Mouse (Mus musculus) limb, embryonic 11.5 days (tissue): Measurements from ENCODE around the gene Anxa6. TPM values are rescaled to one million over a fixed set of nuclear protein-coding genes. Genes with fewer than 3 reads are reported as not detected.

Experiments used
- ATAC-seq: fragments of 200-750 bp; cut with Nextera tagmentation; 2 replicates; pipeline ENCODE4 v1.8.0; 2017; ENCODE audit warnings: low read depth; ENCODE audit not compliant: insufficient number of reproducible peaks, low FRiP score, low TSS enrichment
- DNase-seq: peaks from one replicate; pipeline ENCODE4 v3.0.0-alpha.2; 2015; ENCODE audit warnings: low spot score
- H3K27ac ChIP-seq: fragments of 300-500 bp; sonication (generic); replicated peaks from 2 replicates; pipeline ENCODE4 v1.5.1; 2014; ENCODE audit warnings: low read depth, mild to moderate bottlenecking, low read length
- H3K27me3 ChIP-seq: fragments of 300-500 bp; sonication (generic); 2 replicates; pipeline ENCODE4 v1.6.1; 2014; ENCODE audit warnings: mild to moderate bottlenecking, low read length, mixed read lengths; ENCODE audit not compliant: control insufficient read depth, insufficient read depth
- H3K36me3 ChIP-seq: fragments of 300-500 bp; sonication (generic); 2 replicates; pipeline ENCODE4 v1.6.1; 2014; ENCODE audit warnings: mild to moderate bottlenecking, low read length, moderate library complexity, mixed read lengths; ENCODE audit not compliant: control insufficient read depth, insufficient read depth
- H3K4me1 ChIP-seq: fragments of 300-500 bp; sonication (generic); 2 replicates; pipeline ENCODE4 v1.6.1; 2014; ENCODE audit warnings: low read length, mixed read lengths; ENCODE audit not compliant: control insufficient read depth, insufficient read depth
- H3K4me2 ChIP-seq: fragments of 300-500 bp; sonication (generic); 2 replicates; pipeline ENCODE4 v1.6.1; 2014; ENCODE audit warnings: low read depth, mild to moderate bottlenecking, moderate library complexity; ENCODE audit not compliant: severe bottlenecking
- H3K4me3 ChIP-seq: fragments of 300-500 bp; sonication (generic); 2 replicates; pipeline ENCODE4 v1.5.1; 2014; ENCODE audit warnings: low read depth, low read length
- H3K9ac ChIP-seq: fragments of 300-500 bp; sonication (generic); 2 replicates; pipeline ENCODE4 v1.6.1; 2014; ENCODE audit warnings: mild to moderate bottlenecking, low read length
- H3K9me3 ChIP-seq: fragments of 300-500 bp; sonication (generic); 2 replicates; pipeline ENCODE4 v1.6.1; 2016; ENCODE audit warnings: low read length; ENCODE audit not compliant: control insufficient read depth
- WGBS: fragments of 180-500 bp; shearing (Covaris S2); extraction: QIAGEN DNeasy Blood & Tissue Kit; methylation state at CpG from one replicate; pipeline ENCODE4 v1.1.7; 2014; 5-methylcytosine and 5-hydroxymethylcytosine counted together
- polyA plus RNA-seq: library from polyadenylated mRNA; unstranded; fragments of >200 nt; fragmentation: Nextera tagmentation; extraction: Ambion mirVana; gene quantifications from 2 replicates; pipeline ENCODE4 v1.2.1, GENCODE M21; 2014

Gene Anxa6
- polyA plus RNA-seq, 1 experiment from 2014 or later, result 93.9 TPM

DNA sequence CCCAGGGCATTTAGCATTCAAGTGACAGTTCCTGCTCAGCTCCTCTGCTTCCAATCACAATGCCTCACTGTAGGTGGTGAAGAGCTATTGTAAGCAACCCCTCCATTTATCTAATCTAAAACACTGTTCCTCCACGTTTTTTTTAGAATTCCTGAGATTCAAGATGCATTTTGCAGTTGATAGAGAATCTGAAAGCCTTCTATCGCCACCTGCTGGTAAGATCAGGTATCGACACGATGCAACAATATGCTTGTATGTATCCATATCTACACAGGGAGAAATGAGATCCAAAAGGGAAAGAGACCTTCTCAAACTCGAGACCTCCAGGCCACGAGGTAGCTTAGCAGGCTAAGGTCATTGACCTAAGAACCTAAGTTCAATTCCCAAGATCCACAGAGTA lies 49.2 kb downstream of the Anxa6 start:
- H3K27me3 ChIP-seq, result no peaks in the 10 kb centered on the region
- peaks cover 6% of the 10 kb centered on the region; the same call in 1 of the 2 replicates for H3K36me3 ChIP-seq
- H3K4me2 ChIP-seq, result no peak overlapping the region
- H3K9ac ChIP-seq, result no peak overlapping the region
- ATAC-seq (no peak), DNase-seq (peak; percentile 89)
- no peaks in the 10 kb centered on the region for H3K9me3 ChIP-seq
- WGBS, result 3% methylated on average over 6 of the region's 6 CpGs
- no peaks in the 10 kb centered on the region for H3K4me1 ChIP-seq
- H3K4me3 ChIP-seq, result no peak overlapping the region
- H3K27ac ChIP-seq, result no peak overlapping the region

DNA sequence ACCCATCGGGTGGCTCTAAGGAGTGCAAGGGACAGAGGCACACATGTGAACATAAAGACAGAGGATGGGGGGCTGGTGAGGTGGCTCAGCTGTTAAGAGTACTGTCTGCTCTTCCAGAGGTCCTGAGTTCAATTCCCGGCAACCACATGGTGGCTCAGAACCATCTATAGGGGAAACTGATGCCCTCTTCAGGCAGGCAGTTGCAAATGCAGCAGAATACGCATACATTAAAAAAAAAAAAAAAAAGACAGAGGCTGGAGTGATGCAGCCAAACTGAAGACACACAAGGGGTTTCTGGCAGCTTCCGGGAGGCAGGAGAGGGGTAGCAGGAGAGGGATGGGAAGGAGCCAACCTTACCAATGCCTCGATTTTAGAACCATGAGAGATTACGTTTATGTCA lies 50.7 kb downstream of the Anxa6 start:
- H3K27me3 ChIP-seq, result no peaks in the 10 kb centered on the region
- H3K4me2 ChIP-seq, result no peak overlapping the region
- H3K9ac ChIP-seq, result no peak overlapping the region
- DNase-seq (no peak), ATAC-seq (no peak)
- WGBS, result 91% methylated on average over 6 of the region's 6 CpGs
- H3K27ac ChIP-seq, result no peak overlapping the region
- H3K4me1 ChIP-seq, result no peaks in the 10 kb centered on the region
- H3K9me3 ChIP-seq, result no peaks in the 10 kb centered on the region
- H3K36me3 ChIP-seq, result peaks cover 6% of the 10 kb centered on the region; the same call in 1 of the 2 replicates
- no peak overlapping the region for H3K4me3 ChIP-seq

DNA sequence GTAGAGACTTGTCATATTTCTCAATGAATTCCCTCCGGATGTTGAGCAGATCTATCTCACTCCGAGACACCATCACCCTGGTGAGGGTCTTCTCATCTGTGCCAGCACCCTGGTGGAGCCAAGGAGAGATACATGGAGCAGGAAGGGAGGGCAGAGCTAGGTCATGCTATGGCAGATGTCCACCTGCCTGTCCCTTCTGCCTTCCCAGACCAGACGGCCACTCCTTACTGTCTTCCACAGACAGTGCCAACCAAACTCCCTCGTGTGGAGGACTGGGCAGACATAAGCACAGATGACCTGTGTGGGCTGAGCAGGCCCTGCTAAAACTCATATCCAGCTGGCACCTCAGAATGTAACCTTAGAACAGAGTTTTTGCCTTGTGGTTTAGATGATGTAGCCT lies 51.6 kb downstream of the Anxa6 start:
- H3K36me3 ChIP-seq, result peaks cover 6% of the 10 kb centered on the region; the same call in 1 of the 2 replicates

DNA sequence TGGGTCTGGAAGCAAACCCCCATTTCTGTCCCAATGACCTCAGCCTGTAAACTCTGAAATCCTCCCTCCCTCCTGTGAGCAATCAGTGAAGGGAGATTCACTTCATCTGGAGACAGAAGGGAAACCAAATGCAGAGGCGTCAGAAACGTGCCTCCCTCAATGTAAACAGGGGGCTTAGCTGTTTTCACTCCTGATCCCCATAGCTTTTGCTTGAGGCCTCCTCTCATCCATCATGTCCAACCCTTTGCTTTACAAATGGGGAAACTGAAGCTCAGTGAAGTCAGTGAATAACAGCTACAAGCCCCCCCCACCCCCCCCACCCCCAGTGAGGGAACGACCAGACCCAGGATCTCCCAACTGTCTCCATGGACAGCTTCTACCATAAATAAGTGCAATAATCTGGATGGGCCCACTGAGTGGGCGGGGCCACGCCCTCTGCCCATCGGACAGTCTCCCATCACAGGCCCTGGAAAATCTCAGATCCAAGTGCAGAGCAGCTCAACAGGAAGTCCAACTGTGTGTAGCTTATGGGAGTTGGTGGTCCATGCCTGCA lies 55.8 kb downstream of the Anxa6 start:
- peaks cover 6% of the 10 kb centered on the region; the same call in 1 of the 2 replicates for H3K36me3 ChIP-seq
- WGBS, result 37% methylated on average over 6 of the region's 6 CpGs
- ATAC-seq, result no peak
- no peak overlapping the region for H3K9ac ChIP-seq
- no peak overlapping the region for H3K4me3 ChIP-seq
- 0 out of 2 replicates have a peak, but pooled peaks cover 4% of the 10 kb centered on the region for H3K4me1 ChIP-seq
- H3K4me2 ChIP-seq, result no peak overlapping the region
- H3K27me3 ChIP-seq, result no peaks in the 10 kb centered on the region
- DNase-seq, result no peak
- no peak overlapping the region for H3K27ac ChIP-seq
- no peaks in the 10 kb centered on the region for H3K9me3 ChIP-seq

More for the DNA sequence above, 51.6 kb downstream of the Anxa6 start:
- 91% methylated on average over 4 of the region's 4 CpGs for WGBS
- Histone ChIP-seq H3K4me3 (no peak overlapping the region), H3K4me2 (no peak overlapping the region), H3K4me1 (no peaks in the 10 kb centered on the region), H3K27me3 (no peaks in the 10 kb centered on the region), H3K27ac (no peak overlapping the region), H3K9ac (no peak overlapping the region), H3K9me3 (no peaks in the 10 kb centered on the region)
- DNase-seq (no peak), ATAC-seq (no peak)

DNA sequence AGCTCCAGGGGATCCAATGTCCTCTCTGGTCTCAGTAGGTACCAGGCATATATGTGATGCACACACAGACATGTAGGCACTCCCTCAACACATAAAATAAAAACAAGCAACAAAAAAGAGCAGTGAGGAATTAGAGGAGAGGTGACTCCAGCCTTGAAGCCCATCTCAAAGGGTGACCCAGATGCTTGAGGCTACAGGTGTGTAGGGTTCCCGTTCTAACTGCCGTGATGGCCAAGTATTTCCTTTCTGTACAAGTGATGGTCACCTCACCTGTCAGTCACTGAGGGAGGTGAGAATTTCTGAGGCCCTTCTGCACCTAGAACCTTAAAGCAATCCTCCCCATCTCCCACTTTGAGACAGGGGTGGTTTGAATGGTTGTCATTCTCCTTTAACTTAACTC lies 56.9 kb downstream of the Anxa6 start:
- Histone ChIP-seq H3K36me3 (peaks cover under 1% of the 10 kb centered on the region; the same call in 1 of the 2 replicates), H3K9me3 (no peaks in the 10 kb centered on the region), H3K4me1 (0 out of 2 replicates have a peak, but pooled peaks cover 4% of the 10 kb centered on the region), H3K27me3 (no peaks in the 10 kb centered on the region), H3K4me3 (no peak overlapping the region), H3K27ac (no peak overlapping the region), H3K4me2 (no peak overlapping the region), H3K9ac (no peak overlapping the region)
- ATAC-seq (no peak), DNase-seq (no peak)
- 94% methylated on average over 2 of the region's 2 CpGs for WGBS

DNA sequence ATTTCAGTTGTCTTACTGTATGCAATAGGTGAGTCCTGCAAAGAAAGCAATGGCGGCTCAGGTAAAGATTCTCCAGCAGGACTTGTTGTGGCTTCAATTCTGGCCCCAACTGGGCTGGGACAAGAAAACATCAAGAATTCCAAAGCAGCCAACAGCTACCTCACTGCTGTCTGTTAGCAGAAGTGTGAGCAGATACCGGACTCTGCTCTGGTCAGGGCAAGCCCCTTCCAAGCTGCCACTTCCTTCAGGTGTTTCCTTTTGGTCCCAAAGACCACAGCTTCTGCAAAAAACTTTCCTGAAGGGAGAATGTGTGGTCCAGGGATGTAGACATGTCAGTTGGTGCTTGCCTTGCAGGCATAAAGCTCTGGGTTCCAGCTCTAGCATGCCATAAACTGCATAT lies 57.5 kb downstream of the Anxa6 start:
- Histone ChIP-seq H3K4me2 (no peak overlapping the region), H3K36me3 (no peaks in the 10 kb centered on the region), H3K9me3 (no peaks in the 10 kb centered on the region), H3K4me1 (0 out of 2 replicates have a peak, but pooled peaks cover 4% of the 10 kb centered on the region), H3K27me3 (no peaks in the 10 kb centered on the region), H3K27ac (no peak overlapping the region), H3K4me3 (no peak overlapping the region), H3K9ac (no peak overlapping the region)
- ATAC-seq, result no peak
- 90% methylated on average over 2 of the region's 2 CpGs for WGBS
- no peak for DNase-seq

DNA sequence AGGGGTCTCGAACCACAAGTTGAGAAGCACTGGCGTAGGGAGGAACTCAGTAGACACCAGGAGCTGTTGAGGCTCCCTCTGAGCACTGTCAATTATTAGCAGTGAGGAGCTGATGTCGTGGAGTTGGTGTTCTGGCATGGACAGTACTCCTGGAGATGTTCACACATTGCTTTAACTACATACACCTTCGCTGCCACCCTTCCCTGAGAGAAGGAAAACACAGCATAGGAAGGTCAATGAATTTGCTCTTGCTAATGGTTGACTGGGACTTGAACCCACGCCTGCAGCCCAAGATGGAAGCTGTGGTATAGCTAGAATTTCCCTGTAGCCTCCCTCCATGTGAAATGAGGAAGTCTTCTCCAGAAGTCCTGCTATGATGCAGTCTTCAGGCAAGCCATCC lies 57.9 kb downstream of the Anxa6 start:
- H3K4me2 ChIP-seq, result no peak overlapping the region
- H3K9me3 ChIP-seq, result no peaks in the 10 kb centered on the region
- H3K27ac ChIP-seq, result no peak overlapping the region
- DNase-seq (no peak), ATAC-seq (no peak)
- no peak overlapping the region for H3K9ac ChIP-seq
- 0 out of 2 replicates have a peak, but pooled peaks cover 4% of the 10 kb centered on the region for H3K4me1 ChIP-seq
- H3K36me3 ChIP-seq, result no peaks in the 10 kb centered on the region
- H3K27me3 ChIP-seq, result no peaks in the 10 kb centered on the region
- no peak overlapping the region for H3K4me3 ChIP-seq
- 90% methylated on average over 5 of the region's 5 CpGs for WGBS

DNA sequence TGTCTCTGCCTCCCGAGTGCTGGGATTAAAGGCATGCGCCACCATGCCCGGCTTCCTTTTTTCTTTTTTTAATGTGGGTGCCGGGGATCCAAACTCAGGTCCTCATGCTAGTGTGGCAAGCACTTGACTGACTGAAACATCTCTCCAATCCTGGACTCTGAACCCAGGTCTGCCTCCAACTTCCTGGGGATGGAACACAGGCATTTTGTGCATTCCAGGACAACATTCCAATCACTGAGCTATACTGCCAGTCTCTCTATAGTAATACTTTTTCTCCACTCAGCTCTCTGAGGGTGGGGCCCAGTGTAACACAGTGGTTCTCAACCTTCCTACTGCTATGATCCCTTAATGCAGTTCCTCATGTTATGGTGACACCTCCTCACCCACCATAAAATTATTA lies 58.6 kb downstream of the Anxa6 start:
- H3K27me3 ChIP-seq, result no peaks in the 10 kb centered on the region
- no peak overlapping the region for H3K27ac ChIP-seq
- no peak overlapping the region for H3K4me2 ChIP-seq
- DNase-seq (no peak), ATAC-seq (no peak)
- no peak overlapping the region for H3K9ac ChIP-seq
- H3K36me3 ChIP-seq, result no peaks in the 10 kb centered on the region
- H3K9me3 ChIP-seq, result no peaks in the 10 kb centered on the region
- H3K4me1 ChIP-seq, result 0 out of 2 replicates have a peak, but pooled peaks cover 4% of the 10 kb centered on the region
- no peak overlapping the region for H3K4me3 ChIP-seq
- 82% methylated on average over 4 of the region's 4 CpGs for WGBS
